Mouse (Mus musculus) intestine, embryonic 16.5 days (tissue): Measurements from ENCODE around the gene Fancc. TPM values are rescaled to one million over a fixed set of nuclear protein-coding genes. Genes with fewer than 3 reads are reported as not detected.

Experiments used
- ATAC-seq: fragments of 200-750 bp; cut with Nextera tagmentation; 2 replicates; pipeline ENCODE4 v1.8.0; 2017; ENCODE audit warnings: moderate TSS enrichment, moderate library complexity
- H3K27ac ChIP-seq: fragments of 300-500 bp; sonication (generic); 2 replicates; pipeline ENCODE4 v1.5.1; 2014; ENCODE audit warnings: mild to moderate bottlenecking, low read length
- H3K27me3 ChIP-seq: fragments of 300-500 bp; sonication (generic); replicated peaks from 2 replicates; pipeline ENCODE4 v1.6.1; 2014; ENCODE audit warnings: low read length, control low read depth, mixed read lengths; ENCODE audit not compliant: control insufficient read depth, insufficient read depth
- H3K36me3 ChIP-seq: fragments of 300-500 bp; sonication (generic); 2 replicates; pipeline ENCODE4 v1.6.1; 2014; ENCODE audit warnings: low read length, control low read depth; ENCODE audit not compliant: control insufficient read depth, insufficient read depth
- H3K4me1 ChIP-seq: fragments of 300-500 bp; sonication (generic); 2 replicates; pipeline ENCODE4 v1.6.1; 2014; ENCODE audit warnings: low read length, control low read depth, mixed read lengths; ENCODE audit not compliant: control insufficient read depth, insufficient read depth
- H3K4me2 ChIP-seq: fragments of 300-500 bp; sonication (generic); 2 replicates; pipeline ENCODE4 v1.6.1; 2014; ENCODE audit warnings: low read depth, low read length, control low read depth
- H3K4me3 ChIP-seq: fragments of 300-500 bp; sonication (generic); 2 replicates; pipeline ENCODE4 v1.5.1; 2014; ENCODE audit warnings: mild to moderate bottlenecking, low read length
- H3K9ac ChIP-seq: fragments of 300-500 bp; sonication (generic); 2 replicates; pipeline ENCODE4 v1.6.1; 2014; ENCODE audit warnings: low read depth, low read length
- H3K9me3 ChIP-seq: fragments of 300-500 bp; sonication (generic); 2 replicates; pipeline ENCODE4 v1.6.1; 2016; ENCODE audit warnings: low read length, control low read depth; ENCODE audit not compliant: control insufficient read depth
- WGBS: fragments of 180-500 bp; shearing (Covaris S2); extraction: QIAGEN DNeasy Blood & Tissue Kit; methylation state at CpG from one replicate; pipeline ENCODE4 v1.1.7; 2014; 5-methylcytosine and 5-hydroxymethylcytosine counted together
- polyA plus RNA-seq: library from polyadenylated mRNA; unstranded; fragments of >200 nt; fragmentation: Nextera tagmentation; extraction: Ambion mirVana; gene quantifications from 2 replicates; pipeline ENCODE4 v1.2.1, GENCODE M21; 2015

The Fancc gene
- polyA plus RNA-seq, 1 experiment from 2014 or later = 19.0 TPM

DNA sequence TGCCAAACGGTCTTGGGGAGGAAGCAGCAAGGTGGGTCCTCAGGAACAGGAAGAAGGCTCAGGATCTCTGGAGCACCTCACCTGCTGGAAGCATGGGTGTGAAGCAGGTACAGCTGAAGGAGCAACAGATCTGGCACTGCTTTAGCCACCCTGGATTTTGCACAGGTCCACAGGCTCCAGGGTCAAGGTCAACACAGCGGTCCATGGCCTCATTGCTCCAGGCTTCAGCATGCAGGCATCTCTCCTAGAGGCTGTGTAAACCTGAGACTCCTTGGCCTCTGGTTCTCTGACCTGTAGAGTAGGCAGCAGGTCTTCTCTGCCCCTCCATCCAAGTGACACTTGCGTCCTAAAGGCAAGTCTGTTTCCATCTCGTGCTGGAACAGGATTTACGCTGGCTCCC is 198.1 kb downstream of the Fancc start:
- no peak for ATAC-seq
- Histone ChIP-seq H3K4me2 (no peak overlapping the region; the same call in 1 of the 2 replicates), H3K9ac (no peak overlapping the region), H3K4me1 (peaks cover 21% of the 10 kb centered on the region), H3K9me3 (no peaks in the 10 kb centered on the region), H3K27me3 (no peaks in the 10 kb centered on the region), H3K27ac (no peak overlapping the region), H3K36me3 (peaks cover 27% of the 10 kb centered on the region), H3K4me3 (no peak overlapping the region)
- WGBS = 88% methylated on average over 5 of the region's 5 CpGs

- Histone ChIP-seq H3K27ac (no peak overlapping the region), H3K4me2 (no peak overlapping the region), H3K36me3 (peaks cover 27% of the 10 kb centered on the region), H3K4me3 (no peak overlapping the region), H3K9me3 (no peaks in the 10 kb centered on the region), H3K4me1 (peaks cover 30% of the 10 kb centered on the region), H3K27me3 (no peaks in the 10 kb centered on the region), H3K9ac (no peak overlapping the region)
- WGBS = 86% methylated on average over 3 of the region's 3 CpGs
- ATAC-seq = no peak
Measured at GRCm38 (mm10) chr13:63297933-63298332, 199.1 kb downstream of the Fancc start.

- no peaks in the 10 kb centered on the region for H3K9me3 ChIP-seq
- no peak overlapping the region for H3K9ac ChIP-seq
- no peaks in the 10 kb centered on the region for H3K27me3 ChIP-seq
- H3K4me3 ChIP-seq = no peak overlapping the region
- H3K4me1 ChIP-seq = peaks cover 31% of the 10 kb centered on the region
- no peak for ATAC-seq
- no peak overlapping the region for H3K27ac ChIP-seq
- WGBS = 92% methylated on average over 2 of the region's 2 CpGs
- H3K36me3 ChIP-seq = peaks cover 27% of the 10 kb centered on the region
- H3K4me2 ChIP-seq = no peak overlapping the region
Measured at GRCm38 (mm10) chr13:63297003-63297402, 200.1 kb downstream of the Fancc start.

DNA sequence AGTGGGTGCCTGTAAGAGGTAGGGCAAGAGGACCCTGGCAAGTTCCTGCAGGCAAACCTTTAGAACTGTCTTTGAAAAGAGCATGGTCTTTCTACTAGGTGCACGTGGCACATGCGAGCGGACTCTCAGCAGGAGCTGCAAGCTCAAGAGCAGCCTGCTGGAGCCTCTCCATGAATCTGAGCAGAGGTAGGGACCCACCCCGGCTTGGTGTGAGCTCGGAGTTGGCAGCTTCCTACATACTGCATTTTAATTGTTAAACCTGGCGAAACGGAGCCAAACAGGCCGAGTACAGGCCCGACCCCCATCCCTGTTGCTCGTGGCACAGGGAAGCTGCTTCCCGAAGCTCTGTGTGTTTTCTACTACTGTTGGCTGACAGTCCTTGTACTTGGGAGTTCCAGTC is 200.8 kb downstream of the Fancc start:
- Histone ChIP-seq H3K4me2 (no peak overlapping the region), H3K9ac (no peak overlapping the region), H3K36me3 (peaks cover 25% of the 10 kb centered on the region), H3K4me1 (peaks cover 31% of the 10 kb centered on the region), H3K27me3 (no peaks in the 10 kb centered on the region), H3K9me3 (no peaks in the 10 kb centered on the region), H3K27ac (no peak overlapping the region), H3K4me3 (no peak overlapping the region)
- 90% methylated on average over 11 of the region's 11 CpGs for WGBS
- no peak for ATAC-seq

DNA sequence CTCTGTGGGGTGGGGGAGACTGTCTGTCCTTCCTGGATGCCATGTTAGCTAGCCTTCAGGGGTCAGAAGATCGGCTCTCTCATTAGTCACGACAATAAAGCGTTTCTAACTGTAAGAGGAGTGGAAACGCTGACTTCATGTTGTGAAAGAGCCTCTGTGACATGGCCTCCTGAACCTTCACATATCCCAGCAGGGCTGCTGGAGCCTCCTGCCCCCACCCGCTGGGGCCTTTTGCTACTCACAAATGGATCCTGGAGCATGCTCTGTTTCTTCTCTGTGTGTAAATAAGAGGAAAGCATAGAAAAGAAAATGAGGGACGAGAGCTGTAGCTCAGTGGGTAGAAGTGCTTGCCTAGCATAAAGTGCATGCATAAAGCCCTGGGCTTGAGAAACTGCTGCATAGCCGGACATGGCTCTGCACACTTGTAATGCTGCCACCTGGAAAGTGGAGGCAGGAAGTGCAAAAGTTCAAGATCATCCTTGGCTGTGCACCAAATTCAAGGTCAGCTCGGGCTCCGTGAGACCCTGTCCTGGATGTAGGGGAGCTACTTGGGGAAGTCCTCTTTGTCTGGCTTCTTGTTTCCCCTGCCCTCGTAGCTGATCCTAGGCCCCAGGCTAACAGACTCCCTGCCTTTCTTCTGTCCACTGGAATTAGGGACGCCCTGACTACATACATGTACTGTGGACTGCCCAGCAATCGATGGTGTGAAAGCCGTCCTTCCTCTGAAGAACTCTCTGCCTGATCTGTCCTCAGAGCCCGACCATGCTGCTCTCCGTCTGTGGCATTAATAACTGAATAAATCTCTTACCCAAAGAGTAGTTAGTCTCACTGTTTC is 202.5 kb downstream of the Fancc start:
- 38% methylated on average over 15 of the region's 15 CpGs for WGBS

GRCm38 (mm10) chr13:63293647-63294046 is 203.4 kb downstream of the Fancc start:
- peaks cover 18% of the 10 kb centered on the region for H3K36me3 ChIP-seq
- no peaks in the 10 kb centered on the region for H3K27me3 ChIP-seq
- H3K4me2 ChIP-seq = no peak overlapping the region
- H3K9me3 ChIP-seq = no peaks in the 10 kb centered on the region
- peak overlapping the region; percentile 39 for H3K9ac ChIP-seq
- H3K27ac ChIP-seq = peak overlapping the region; percentile 84
- peak; percentile 30 for ATAC-seq
- WGBS = 56% methylated on average over 3 of the region's 3 CpGs
- peaks cover 28% of the 10 kb centered on the region for H3K4me1 ChIP-seq
- no peak overlapping the region for H3K4me3 ChIP-seq

More for the DNA sequence above, 202.5 kb downstream of the Fancc start:
- 0 out of 2 replicates have a peak overlapping the region, but pooled peaks have one; percentile 13 for H3K4me2 ChIP-seq
- H3K27ac ChIP-seq = peak overlapping the region; percentile 84
- H3K4me3 ChIP-seq = no peak overlapping the region
- peaks cover 24% of the 10 kb centered on the region for H3K36me3 ChIP-seq
- H3K9ac ChIP-seq = peak overlapping the region; percentile 39
- peaks cover 24% of the 10 kb centered on the region for H3K4me1 ChIP-seq
- no peaks in the 10 kb centered on the region for H3K9me3 ChIP-seq
- peak; percentile 86 for ATAC-seq
- no peaks in the 10 kb centered on the region for H3K27me3 ChIP-seq

GRCm38 (mm10) chr13:63291016-63291415 is 206.1 kb downstream of the Fancc start:
- Histone ChIP-seq H3K9me3 (no peaks in the 10 kb centered on the region), H3K27me3 (no peaks in the 10 kb centered on the region), H3K4me2 (no peak overlapping the region), H3K27ac (no peak overlapping the region), H3K4me1 (peaks cover 36% of the 10 kb centered on the region), H3K36me3 (peaks cover 28% of the 10 kb centered on the region), H3K4me3 (no peak overlapping the region), H3K9ac (no peak overlapping the region)
- WGBS = 94% methylated on average over 6 of the region's 6 CpGs
- ATAC-seq = no peak

DNA sequence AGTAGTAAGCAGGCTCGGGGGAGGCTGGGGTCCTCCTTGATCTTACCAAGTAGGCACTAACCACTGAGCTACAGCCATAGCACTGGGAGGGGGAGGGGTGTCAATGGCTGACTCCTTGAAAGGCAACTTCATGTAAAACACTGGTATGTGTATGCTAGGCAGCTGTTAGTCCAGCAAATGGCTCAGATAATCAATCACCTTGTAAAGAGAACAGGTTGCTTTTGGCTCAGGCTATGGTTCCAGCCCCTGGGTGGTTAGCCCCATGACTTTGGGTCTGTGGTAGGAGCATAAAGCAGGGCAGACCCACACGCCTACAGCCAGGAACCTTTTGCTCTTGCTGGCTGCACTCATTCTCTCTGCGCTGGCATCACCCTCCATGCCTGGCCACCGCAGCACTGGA is 207.0 kb downstream of the Fancc start:
- ATAC-seq = no peak
- Histone ChIP-seq H3K9me3 (no peaks in the 10 kb centered on the region), H3K4me1 (peaks cover 36% of the 10 kb centered on the region), H3K4me3 (no peak overlapping the region), H3K27ac (no peak overlapping the region), H3K36me3 (peaks cover 21% of the 10 kb centered on the region), H3K9ac (no peak overlapping the region), H3K27me3 (no peaks in the 10 kb centered on the region), H3K4me2 (no peak overlapping the region)
- 85% methylated on average over 4 of the region's 4 CpGs for WGBS

DNA sequence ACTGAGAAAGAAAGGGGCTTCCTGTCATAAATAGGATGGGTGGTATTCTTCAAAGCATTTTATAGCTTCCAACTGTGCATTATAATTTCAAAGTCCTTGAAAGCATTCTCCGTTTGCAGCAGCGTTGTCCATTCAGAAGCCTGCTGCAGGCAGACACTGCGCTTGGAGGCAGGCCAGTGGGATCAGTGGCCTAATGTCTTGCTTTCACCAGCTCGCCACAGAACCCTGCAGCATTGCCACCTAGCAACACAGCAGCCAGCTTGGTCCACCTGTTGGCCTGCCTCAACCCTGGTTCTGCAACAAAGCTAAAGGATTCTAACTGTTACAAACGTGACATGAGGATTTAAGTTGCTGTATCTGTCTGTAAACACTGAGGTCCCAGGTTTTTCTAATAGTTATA is 207.4 kb downstream of the Fancc start:
- Histone ChIP-seq H3K9ac (no peak overlapping the region), H3K4me1 (peaks cover 31% of the 10 kb centered on the region), H3K4me3 (no peak overlapping the region), H3K27me3 (no peaks in the 10 kb centered on the region), H3K36me3 (peaks cover 20% of the 10 kb centered on the region), H3K27ac (no peak overlapping the region), H3K9me3 (no peaks in the 10 kb centered on the region), H3K4me2 (no peak overlapping the region)
- no peak for ATAC-seq
- 56% methylated on average over 5 of the region's 5 CpGs for WGBS
